8 mouse cellular contexts compared by ENCODE assay signal in genomic region chr17:5201859-5202598, GRCm38 (mm10).
DNase-seq lines count a peak whose midpoint lies in the region; ATAC-seq and TF ChIP-seq lines count a peak whose summit lies in the region.

No protein-coding gene starts in this region.

- H3K9ac ChIP-seq in lung, embryonic 15.5 days, result no peak overlapping the region

- no peak overlapping the region for H3K4me3 ChIP-seq in bone marrow macrophage, adult 2 months (ENCODE audit: insufficient read depth, low read length)
- H3K4me3 ChIP-seq in lung, embryonic 15.5 days, result no peak overlapping the region

- no peaks in the 10 kb centered on the region for H3K36me3 ChIP-seq in lung, embryonic 15.5 days

- H3K27me3 ChIP-seq in lung, embryonic 15.5 days, result no peaks in the 10 kb centered on the region

- no peak overlapping the region for H3K27ac ChIP-seq in bone marrow macrophage, adult 2 months (ENCODE audit: insufficient read depth, low read depth, low read length)
- H3K27ac ChIP-seq in lung, embryonic 15.5 days, result peak overlapping the region; percentile 73

- peaks cover 52% of the 10 kb centered on the region for H3K4me1 ChIP-seq in bone marrow macrophage, adult 2 months (ENCODE audit: control insufficient read depth, insufficient read depth, low read length)
- peaks cover 64% of the 10 kb centered on the region for H3K4me1 ChIP-seq in lung, embryonic 15.5 days

- peak; percentile 73 for DNase-seq in adrenal gland, postnatal 10 days
- no peak for DNase-seq in adrenal gland, adult 8-10 months
- peak; percentile 25 for DNase-seq in 3134 (ENCODE audit: extremely low read depth, insufficient read length, low spot score)
- peak; percentile 78 to 88 for DNase-seq in heart, adult 18-20 months
- peak; percentile 85 for DNase-seq in kidney, adult 9 months
- peak; percentile 75 for DNase-seq in skeletal muscle tissue, adult 2 months (ENCODE audit: low read depth, low spot score)

- H3K9me3 ChIP-seq in lung, embryonic 15.5 days, result no peaks in the 10 kb centered on the region

- peak; percentile 53; the same call in 1 of the 2 replicates for ATAC-seq in lung, embryonic 15.5 days (ENCODE audit: borderline replicate concordance, extremely low read depth, low FRiP score, low TSS enrichment)

- peak; percentile 40; the same call in 1 of the 2 replicates for TF ChIP-seq CTCF in bone marrow macrophage, adult 2 months (IDR thresholded peaks at IDR 0.05; ENCODE audit: low read depth, low read length)

- 31% methylated on average over 6 of the region's 6 CpGs for WGBS in lung, embryonic 15.5 days

- TF ChIP-seq POLR2A in bone marrow macrophage, adult 2 months (IDR thresholded peaks at IDR 0.05; ENCODE audit: borderline replicate concordance, low read depth, low read length), result no peak

- peak overlapping the region; percentile 28 for H3K4me2 ChIP-seq in lung, embryonic 15.5 days
